Mouse (Mus musculus) thymus, postnatal 4 days (tissue): Measurements from ENCODE around the gene Samd4b.

Experiments
- DNase-seq: peaks from one replicate; pipeline ENCODE4 v3.0.0; 2021

Samd4b gene

GRCm38 (mm10) chr7:28375176-28375921 is 222.6 kb downstream of the Samd4b start:
- DNase-seq = peak; percentile 97

GRCm38 (mm10) chr7:28374647-28375046 is 223.3 kb downstream of the Samd4b start:
- no peak for DNase-seq

GRCm38 (mm10) chr7:28373891-28374495 is 224.0 kb downstream of the Samd4b start:
- no peak for DNase-seq

- peak; percentile 85 for DNase-seq
Measured at GRCm38 (mm10) chr7:28373131-28373581, 224.8 kb downstream of the Samd4b start.

GRCm38 (mm10) chr7:28372251-28373108 is 225.5 kb downstream of the Samd4b start, which contains the start of gene Plekhg2:
Gene Plekhg2 (minus strand): TSS chr7:28372599.
- peak; percentile 97 for DNase-seq

GRCm38 (mm10) chr7:28371514-28371989 is 226.4 kb downstream of the Samd4b start:
- DNase-seq = peak; percentile 86

- peak; percentile 58 for DNase-seq
Measured at GRCm38 (mm10) chr7:28370977-28371513, 226.9 kb downstream of the Samd4b start.

- DNase-seq = no peak
Measured at GRCm38 (mm10) chr7:28370051-28370450, 227.9 kb downstream of the Samd4b start.

- DNase-seq = no peak
Measured at GRCm38 (mm10) chr7:28368276-28368920, 229.5 kb downstream of the Samd4b start.

- DNase-seq = no peak
Measured at GRCm38 (mm10) chr7:28367663-28368275, 230.2 kb downstream of the Samd4b start.

- DNase-seq = no peak
Measured at GRCm38 (mm10) chr7:28362441-28363060, 235.4 kb downstream of the Samd4b start.

- no peak for DNase-seq
Measured at GRCm38 (mm10) chr7:28361647-28362341, 236.2 kb downstream of the Samd4b start.

- DNase-seq = no peak
Measured at GRCm38 (mm10) chr7:28360291-28360690, 237.7 kb downstream of the Samd4b start.

- no peak for DNase-seq
Measured at GRCm38 (mm10) chr7:28359854-28360253, 238.1 kb downstream of the Samd4b start.

GRCm38 (mm10) chr7:28358431-28358830 is 239.5 kb downstream of the Samd4b start:
- DNase-seq = no peak

- DNase-seq = no peak
Measured at GRCm38 (mm10) chr7:28357984-28358383, 240.0 kb downstream of the Samd4b start.

GRCm38 (mm10) chr7:28356981-28357380 is 241.0 kb downstream of the Samd4b start:
- DNase-seq = no peak

GRCm38 (mm10) chr7:28355221-28355620 is 242.7 kb downstream of the Samd4b start:
- DNase-seq = peak; percentile 64

GRCm38 (mm10) chr7:28354596-28354995 is 243.3 kb downstream of the Samd4b start:
- DNase-seq = no peak

- no peak for DNase-seq
Measured at GRCm38 (mm10) chr7:28354113-28354581, 243.8 kb downstream of the Samd4b start.

- DNase-seq = peak; percentile 55
Measured at GRCm38 (mm10) chr7:28353267-28353666, 244.7 kb downstream of the Samd4b start.
